Mouse (Mus musculus) right cerebral cortex, postnatal 25 days (tissue): ENCODE data around the gene Nfkbie.

ENCODE experiments used
- DNase-seq: peaks from one replicate; pipeline ENCODE4 v3.0.0; 2022

Nfkbie gene

GRCm38 (mm10) chr17:45563655-45564530, 8.4 kb downstream of the Nfkbie start, which contains the start of gene Slc35b2:
Gene Slc35b2, plus strand, starts transcription at chr17:45563874.
- peak; percentile 92 for DNase-seq

GRCm38 (mm10) chr17:45564531-45565084, 9.1 kb downstream of the Nfkbie start:
- no peak for DNase-seq

DNA sequence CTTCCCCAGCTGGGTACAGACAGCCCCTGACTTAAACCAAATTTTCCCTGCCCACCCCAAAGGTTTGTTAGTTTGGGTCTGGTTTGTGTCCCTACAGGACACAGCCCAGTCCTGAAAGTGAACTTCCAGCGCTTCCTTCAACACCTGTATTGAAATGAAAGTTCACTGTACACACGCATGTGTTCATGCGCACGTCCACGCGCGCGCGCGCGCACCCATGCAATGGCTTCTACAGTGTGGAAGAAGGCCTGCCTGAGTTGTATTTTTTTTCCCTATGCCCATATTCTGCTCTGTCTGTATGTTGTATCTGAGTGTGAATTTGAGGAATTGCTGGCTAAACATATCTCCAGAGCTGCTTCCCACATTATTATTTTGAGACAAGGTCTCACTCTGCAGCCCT, 9.6 kb downstream of the Nfkbie start:
- no peak for DNase-seq

GRCm38 (mm10) chr17:45566031-45566359, 10.5 kb downstream of the Nfkbie start:
- no peak for DNase-seq

- DNase-seq = peak; percentile 30
These were observed 11.1 kb downstream of the Nfkbie start for GRCm38 (mm10) chr17:45566360-45567161.

- no peak for DNase-seq
These were observed 11.7 kb downstream of the Nfkbie start for GRCm38 (mm10) chr17:45567162-45567601.

DNA sequence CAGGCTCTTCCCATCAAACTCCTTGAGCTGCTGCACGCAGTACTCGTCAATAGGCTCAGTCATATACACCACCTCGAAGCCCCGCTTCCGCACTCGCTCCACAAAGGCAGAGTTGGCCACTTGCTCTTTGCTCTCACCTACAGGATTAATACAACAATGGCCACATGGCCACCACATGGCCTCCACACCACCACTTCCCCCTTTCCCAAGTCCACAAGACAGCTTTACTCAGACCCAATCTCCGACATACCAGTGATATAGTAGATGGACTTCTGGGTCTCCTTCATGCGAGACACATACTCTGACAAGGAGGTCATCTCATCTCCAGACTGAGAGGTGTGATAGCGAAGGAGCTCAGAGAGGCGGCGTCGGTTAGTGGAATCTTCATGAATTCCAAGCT, 13.5 kb downstream of the Nfkbie start:
- DNase-seq = no peak

GRCm38 (mm10) chr17:45569999-45570398, 14.5 kb downstream of the Nfkbie start:
- DNase-seq = no peak

GRCm38 (mm10) chr17:45572103-45573086, 16.9 kb downstream of the Nfkbie start:
- peak; percentile 77 for DNase-seq

- peak; percentile 99 for DNase-seq
These were observed 17.7 kb downstream of the Nfkbie start, which contains the start of gene Hsp90ab1 for GRCm38 (mm10) chr17:45573087-45573779. Gene Hsp90ab1, minus strand, starts transcription at chr17:45573271.

DNA sequence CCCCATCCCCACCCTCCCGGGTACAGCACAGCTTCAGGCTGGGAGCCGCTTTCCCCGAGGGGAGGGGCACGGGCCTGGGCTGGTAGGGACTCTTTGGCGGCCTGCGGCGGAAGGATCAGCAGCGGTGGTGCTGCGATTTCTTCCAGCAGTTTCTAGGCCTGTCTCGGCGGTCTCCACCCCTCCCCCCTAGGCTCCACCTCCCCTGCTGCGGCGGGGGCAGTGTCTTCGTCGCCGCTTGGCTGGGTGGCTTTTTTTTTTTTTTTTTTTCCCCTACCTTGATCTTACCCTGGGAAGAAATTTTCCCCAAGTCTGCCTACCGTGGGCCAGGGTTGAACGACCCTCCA, 18.2 kb downstream of the Nfkbie start:
- DNase-seq = peak; percentile 95

DNA sequence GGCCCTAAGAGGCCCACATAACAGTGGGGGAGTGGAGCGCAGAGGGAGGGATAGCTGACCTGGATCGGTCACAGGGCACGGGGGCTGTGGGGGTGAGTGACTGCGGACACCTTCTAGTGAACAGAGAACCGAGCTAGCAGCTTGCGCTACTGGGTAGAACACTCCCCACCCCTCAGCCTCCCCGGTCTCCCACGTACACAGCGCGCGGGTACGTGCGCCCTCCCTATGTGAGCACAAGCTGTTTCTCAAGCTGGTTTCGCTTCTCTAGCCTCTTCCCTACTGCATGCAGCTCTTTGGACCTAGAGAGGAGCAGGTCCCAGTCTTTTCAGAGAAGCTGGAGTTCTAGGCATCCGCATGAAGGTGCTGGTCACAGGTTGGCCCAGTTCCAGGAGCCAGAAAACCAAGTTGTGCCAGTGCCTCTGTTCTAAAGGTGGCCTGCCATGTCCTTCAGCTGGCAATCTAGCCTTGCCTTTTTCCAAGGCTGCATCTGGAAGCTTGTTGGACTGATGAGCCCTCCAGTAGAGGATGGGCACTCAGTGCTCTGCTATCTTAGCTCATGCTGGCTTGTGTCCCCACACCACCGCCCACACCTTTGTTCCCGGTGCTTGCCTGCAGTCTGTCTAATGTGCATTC, 18.7 kb downstream of the Nfkbie start:
- peak; percentile 87 for DNase-seq

GRCm38 (mm10) chr17:45575123-45575897, 19.8 kb downstream of the Nfkbie start:
- no peak for DNase-seq

- DNase-seq = no peak
These were observed 22.7 kb downstream of the Nfkbie start for GRCm38 (mm10) chr17:45578242-45578641.

DNA sequence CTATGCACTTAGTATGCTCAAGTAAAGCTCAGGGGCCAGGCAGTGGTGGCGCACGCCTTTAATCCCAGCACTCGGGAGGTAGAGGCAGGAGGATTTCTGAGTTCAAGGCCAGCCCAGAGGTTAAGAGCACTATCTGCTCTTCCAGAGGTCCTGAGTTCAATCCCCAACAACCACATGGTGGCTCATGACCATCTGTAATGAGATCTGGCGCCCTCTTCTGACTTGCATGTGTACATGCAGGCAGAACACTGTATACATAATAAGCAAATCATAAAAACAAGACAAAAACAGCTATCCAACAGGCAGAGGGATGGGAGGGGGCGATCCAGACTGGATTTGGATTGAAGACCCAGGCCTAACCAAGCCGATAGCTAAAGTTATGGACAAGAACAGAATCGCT, 23.3 kb downstream of the Nfkbie start:
- DNase-seq = no peak

DNA sequence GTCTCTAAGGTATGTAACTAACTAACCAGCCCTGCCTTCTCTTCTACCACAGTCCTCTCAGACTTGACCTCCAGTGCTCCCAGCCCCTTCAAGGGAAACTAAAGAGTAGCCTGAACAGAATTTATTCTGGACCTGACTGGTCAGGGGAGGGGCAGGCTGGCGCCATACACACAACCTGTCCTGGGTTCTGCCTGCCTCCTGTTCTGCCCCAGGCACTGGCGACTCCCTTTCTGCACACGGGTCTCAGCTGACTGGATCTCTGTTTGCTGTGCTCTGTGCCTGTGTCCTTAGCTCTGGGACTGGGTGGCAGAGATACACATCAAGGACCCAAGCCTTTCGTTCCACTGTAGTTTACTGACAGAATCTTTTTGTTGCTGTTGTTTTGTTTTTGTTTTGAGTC, 24.1 kb downstream of the Nfkbie start:
- DNase-seq = no peak

DNA sequence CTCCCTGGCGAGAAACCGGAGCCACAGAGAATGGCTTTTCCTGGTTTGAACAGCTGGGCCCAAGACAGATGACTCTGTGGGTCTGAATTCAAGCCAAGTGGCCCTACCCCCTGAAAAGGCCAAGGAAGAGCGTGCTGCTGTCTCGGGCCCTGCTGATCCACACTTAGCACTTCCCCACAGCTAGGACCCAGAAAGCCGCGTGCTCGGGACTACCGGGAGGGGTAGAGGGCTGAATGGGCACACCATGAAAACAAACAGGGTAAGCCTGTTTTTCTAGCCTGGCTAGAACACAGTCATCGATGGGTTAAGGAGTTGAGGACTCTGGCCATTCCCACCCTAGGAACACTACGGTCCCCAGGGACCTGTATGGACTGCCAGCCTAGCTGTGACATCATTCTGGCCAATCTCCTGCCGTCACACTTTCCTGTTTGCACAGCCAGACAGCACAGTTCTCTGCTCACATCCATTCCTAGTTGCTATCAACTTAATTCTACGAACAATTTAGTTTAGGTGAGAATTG, 25.5 kb downstream of the Nfkbie start:
- DNase-seq = no peak

GRCm38 (mm10) chr17:45581567-45581983, 26.1 kb downstream of the Nfkbie start:
- peak; percentile 51 for DNase-seq

- DNase-seq = no peak
These were observed 26.7 kb downstream of the Nfkbie start for GRCm38 (mm10) chr17:45582188-45582587.

GRCm38 (mm10) chr17:45582715-45583355, 27.3 kb downstream of the Nfkbie start:
- no peak for DNase-seq
